In the genomic region with DNA sequence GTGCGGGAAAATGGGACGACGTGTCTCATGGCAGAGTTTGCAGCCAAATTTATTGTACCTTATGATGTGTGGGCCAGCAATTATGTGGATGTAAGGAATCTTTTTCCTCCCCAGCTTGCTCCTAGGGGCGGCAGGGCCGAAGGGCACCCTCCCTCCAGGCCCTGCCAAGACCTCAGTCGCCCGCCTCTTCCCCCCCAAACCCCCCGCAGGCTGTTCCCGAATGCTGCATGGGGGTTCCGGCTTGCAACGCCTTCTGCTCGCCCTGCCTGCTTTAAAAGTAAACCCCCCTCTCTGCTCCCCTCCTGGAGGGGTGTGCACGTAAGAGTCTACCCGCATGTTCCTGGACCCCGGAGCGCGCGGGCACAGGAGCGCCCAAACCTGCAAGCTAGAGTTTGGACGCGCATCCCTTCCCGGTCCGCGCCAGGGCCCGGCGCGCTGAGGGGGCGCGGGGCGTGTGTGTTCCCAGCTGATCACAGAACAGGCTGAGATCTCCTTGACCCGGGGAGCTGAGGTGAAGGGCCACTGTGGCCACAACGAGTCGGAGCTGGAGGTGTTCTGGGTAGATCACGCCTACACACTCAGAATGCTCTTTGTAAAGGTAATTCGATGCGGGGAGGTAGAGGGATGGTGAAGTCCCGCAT, we compare ENCODE assay signal across 7 mouse cellular contexts. TPM values are rescaled to one million over a fixed set of nuclear protein-coding genes. Genes with fewer than 3 reads are reported as not detected.
DNase-seq lines count a peak whose midpoint lies in the region; ATAC-seq and TF ChIP-seq lines count a peak whose summit lies in the region.

No protein-coding gene starts in this region.

- H3K27ac ChIP-seq in lung, embryonic 14.5 days (ENCODE audit: low read depth): no peak overlapping the region
- H3K27ac ChIP-seq in embryonic facial prominence, embryonic 11.5 days (replicated peaks; ENCODE audit: low read depth, low read length): no peak overlapping the region
- H3K27ac ChIP-seq in hindbrain, embryonic 13.5 days: peak overlapping the region; percentile 98
- peak overlapping the region; percentile 72 for H3K27ac ChIP-seq in neural tube, embryonic 12.5 days

- peak overlapping the region; percentile 9; the same call in 1 of the 2 replicates for H3K4me3 ChIP-seq in lung, embryonic 14.5 days (ENCODE audit: low read depth, low read length)
- peak overlapping the region; percentile 32 for H3K4me3 ChIP-seq in embryonic facial prominence, embryonic 11.5 days (ENCODE audit: low read depth, low read length)
- H3K4me3 ChIP-seq in hindbrain, embryonic 13.5 days: peak overlapping the region; percentile 56
- H3K4me3 ChIP-seq in neural tube, embryonic 12.5 days: peak overlapping the region; percentile 47

- H3K36me3 ChIP-seq in lung, embryonic 14.5 days (ENCODE audit: insufficient read depth): no peaks in the 10 kb centered on the region
- H3K36me3 ChIP-seq in embryonic facial prominence, embryonic 11.5 days (replicated peaks; ENCODE audit: control insufficient read depth, insufficient read depth, low read depth, low read length): no peaks in the 10 kb centered on the region
- no peaks in the 10 kb centered on the region for H3K36me3 ChIP-seq in hindbrain, embryonic 13.5 days
- H3K36me3 ChIP-seq in neural tube, embryonic 12.5 days: no peaks in the 10 kb centered on the region

- no peak for TF ChIP-seq CTCF in lung, embryonic 14.5 days (IDR thresholded peaks at IDR 0.05; ENCODE audit: low read depth)

- 0 out of 2 replicates have a peak, but pooled peaks have one; percentile 21 for ATAC-seq in lung, embryonic 14.5 days (ENCODE audit: insufficient read depth)
- 0 out of 2 replicates have a peak, but pooled peaks have one; percentile 15 for ATAC-seq in embryonic facial prominence, embryonic 11.5 days (replicated peaks; ENCODE audit: insufficient number of reproducible peaks, low FRiP score, low TSS enrichment, low read depth)
- ATAC-seq in hindbrain, embryonic 13.5 days (ENCODE audit: low FRiP score): peak; percentile 36; the same call in 1 of the 2 replicates
- no peak for ATAC-seq in neural tube, embryonic 12.5 days (ENCODE audit: low FRiP score, low read depth)

- no peak for DNase-seq in lung, embryonic 14.5 days
- no peak for DNase-seq in lung, postnatal 36 days
- DNase-seq in embryonic facial prominence, embryonic 11.5 days (ENCODE audit: low spot score): peak; percentile 27
- no peak for DNase-seq in B cell, adult 2 months
- DNase-seq in T-cell, adult 2 months (ENCODE audit: low spot score): no peak

- no peaks in the 10 kb centered on the region for H3K4me1 ChIP-seq in lung, embryonic 14.5 days (ENCODE audit: insufficient read depth)
- peaks cover 2% of the 10 kb centered on the region; the same call in 1 of the 2 replicates for H3K4me1 ChIP-seq in embryonic facial prominence, embryonic 11.5 days (ENCODE audit: control insufficient read depth, insufficient read depth, low read length)
- peaks cover 24% of the 10 kb centered on the region for H3K4me1 ChIP-seq in hindbrain, embryonic 13.5 days (replicated peaks)
- H3K4me1 ChIP-seq in neural tube, embryonic 12.5 days: peaks cover 7% of the 10 kb centered on the region

- H3K27me3 ChIP-seq in lung, embryonic 14.5 days (ENCODE audit: insufficient read depth, low read length): peaks cover 38% of the 10 kb centered on the region
- H3K27me3 ChIP-seq in embryonic facial prominence, embryonic 11.5 days (ENCODE audit: control insufficient read depth, insufficient read depth, low read length): peaks cover 23% of the 10 kb centered on the region
- peaks cover 34% of the 10 kb centered on the region for H3K27me3 ChIP-seq in hindbrain, embryonic 13.5 days
- peaks cover 35% of the 10 kb centered on the region for H3K27me3 ChIP-seq in neural tube, embryonic 12.5 days (replicated peaks)

- no peak overlapping the region for H3K9ac ChIP-seq in lung, embryonic 14.5 days
- 0 out of 2 replicates have a peak overlapping the region, but pooled peaks have one; percentile 22 for H3K9ac ChIP-seq in embryonic facial prominence, embryonic 11.5 days (replicated peaks; ENCODE audit: low read length)
- H3K9ac ChIP-seq in hindbrain, embryonic 13.5 days: peak overlapping the region; percentile 90
- H3K9ac ChIP-seq in neural tube, embryonic 12.5 days: peak overlapping the region; percentile 81

- 2% methylated on average over 37 of the region's 37 CpGs for WGBS in lung, embryonic 14.5 days
- WGBS in embryonic facial prominence, embryonic 11.5 days: under 1% methylated on average over 37 of the region's 37 CpGs
- WGBS in hindbrain, embryonic 13.5 days: under 1% methylated on average over 37 of the region's 37 CpGs
- WGBS in neural tube, embryonic 12.5 days: 1% methylated on average over 37 of the region's 37 CpGs

- H3K9me3 ChIP-seq in lung, embryonic 14.5 days (ENCODE audit: low read depth, low read length): no peaks in the 10 kb centered on the region
- H3K9me3 ChIP-seq in embryonic facial prominence, embryonic 11.5 days (replicated peaks; ENCODE audit: control insufficient read depth, low read length): no peaks in the 10 kb centered on the region
- H3K9me3 ChIP-seq in hindbrain, embryonic 13.5 days: no peaks in the 10 kb centered on the region
- no peaks in the 10 kb centered on the region for H3K9me3 ChIP-seq in neural tube, embryonic 12.5 days

- peak overlapping the region; percentile 29; the same call in 1 of the 2 replicates for H3K4me2 ChIP-seq in lung, embryonic 14.5 days
- peak overlapping the region; percentile 76 for H3K4me2 ChIP-seq in embryonic facial prominence, embryonic 11.5 days (ENCODE audit: low read depth, low read length)
- peak overlapping the region; percentile 66 for H3K4me2 ChIP-seq in hindbrain, embryonic 13.5 days
- H3K4me2 ChIP-seq in neural tube, embryonic 12.5 days (replicated peaks): peak overlapping the region; percentile 64

RNA-seq across cellular contexts. Expression of gene Lamp5, which starts 7.1 kb away (rescaled TPM):
- polyA plus RNA-seq in lung, embryonic 14.5 days (2014; fragmentation: Nextera tagmentation; extraction: Ambion mirVana): 0.28 TPM in 1 of 2 replicates, not detected in the other
- polyA plus RNA-seq in embryonic facial prominence, embryonic 11.5 days (2014; fragmentation: Nextera tagmentation; extraction: Ambion mirVana): 3.1 and 7.0 TPM in 2 replicates
- polyA plus RNA-seq in hindbrain, embryonic 13.5 days (2015; fragmentation: Nextera tagmentation; extraction: Ambion mirVana): 248 and 255 TPM in 2 replicates
- 167 and 171 TPM in 2 replicates for polyA plus RNA-seq in neural tube, embryonic 12.5 days (2016; fragmentation: Nextera tagmentation; extraction: Ambion mirVana)

Comparison
In these comparisons a context has a peak if more than half of its experiments do, and no peak if none do; other contexts are left out.
1. H3K27ac ChIP-seq: peak in hindbrain, embryonic 13.5 days (single experiment) and neural tube, embryonic 12.5 days (single experiment); none in lung, embryonic 14.5 days (single experiment) and embryonic facial prominence, embryonic 11.5 days (single experiment).
2. RNA of gene Lamp5, which starts 7.1 kb away (polyA plus RNA-seq): 248 to 255 TPM in hindbrain, embryonic 13.5 days and 167 to 171 TPM in neural tube, embryonic 12.5 days; 3.1 to 7.0 TPM in embryonic facial prominence, embryonic 11.5 days and 0.28 TPM in lung, embryonic 14.5 days; every median in the first group is over 10 times any median in the second.
3. Peak in every context shown above with its lines, with median percentiles within 50 percentile points of each other: H3K4me2 ChIP-seq and H3K4me3 ChIP-seq.